Mouse (Mus musculus) urinary bladder, adult 2 months (tissue): ENCODE results near the gene Olfr552. TPM values are rescaled to one million over a fixed set of nuclear protein-coding genes. Genes with fewer than 3 reads are reported as not detected.
"Not testable (repeated sequence)": the region's sequence is repeated elsewhere in the genome, so short reads cannot be mapped to it uniquely, and the experiment has no call there.

Experiments used
- DNase-seq: peaks from one replicate; pipeline ENCODE4 v3.0.0; 2022; ENCODE audit warnings: low spot score
- polyA plus RNA-seq: library from polyadenylated mRNA; depleted of rRNA; stranded (reverse); fragments of >200 nt; gene quantifications from 2 replicates; pipeline ENCODE4 v1.2.3, GENCODE M21; 2012; rRNA removed

Olfr552 gene
- polyA plus RNA-seq, result not detected in 2 replicates

- no peak for DNase-seq
Observed at GRCm38 (mm10) chr7:102597378-102598031, at the start of gene Olfr552. Gene Olfr552 (plus strand): TSS chr7:102597770.

GRCm38 (mm10) chr7:102549570-102549969 lies 48.0 kb upstream of the Olfr552 start, which contains the start of gene Olfr549:
Gene Olfr549 (plus strand): TSS chr7:102549870.
- no peak for DNase-seq

DNA sequence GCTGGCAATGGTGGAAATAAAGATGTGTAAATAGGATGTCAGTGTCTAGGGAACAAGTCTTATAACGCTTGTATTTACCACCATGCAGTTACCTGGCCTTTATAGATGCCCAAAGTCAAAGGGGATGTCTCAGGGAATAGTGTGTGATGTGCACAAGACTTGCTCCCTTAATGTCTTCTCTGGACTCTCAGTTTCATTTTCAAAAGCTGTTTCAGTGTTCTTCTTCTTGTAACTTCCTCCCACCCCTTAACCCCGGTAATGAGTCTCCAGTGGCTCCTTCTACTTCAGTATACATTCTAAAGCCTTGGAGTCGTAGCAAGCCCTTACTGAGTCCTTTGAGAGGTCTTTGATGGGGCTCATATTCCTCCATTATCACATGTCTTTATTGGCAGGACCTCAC lies 44.3 kb upstream of the Olfr552 start:
- DNase-seq, result no peak

GRCm38 (mm10) chr7:102564999-102565997 lies 32.3 kb upstream of the Olfr552 start, which contains the start of gene Trim21:
Gene Trim21 (minus strand): TSS chr7:102565486.
- DNase-seq, result peak; percentile 35

DNA sequence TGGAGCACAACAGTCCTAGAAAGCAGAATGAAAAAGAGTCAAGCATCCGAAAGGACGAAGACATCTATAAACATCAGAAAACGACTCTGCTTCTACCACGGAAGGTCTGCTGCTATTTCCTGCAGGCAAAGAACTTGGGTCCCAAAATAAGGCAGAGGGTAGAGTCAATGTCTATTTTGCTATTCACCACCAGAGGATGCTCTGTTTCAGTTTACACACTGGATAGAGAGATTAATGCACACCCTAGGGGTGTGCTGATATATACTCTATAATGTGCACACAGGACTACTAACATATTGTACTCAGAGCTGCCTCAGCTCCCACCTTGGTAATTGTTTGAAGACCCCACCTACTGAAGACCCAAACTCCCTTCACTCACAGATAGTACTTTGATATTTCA lies 31.4 kb upstream of the Olfr552 start:
- no peak for DNase-seq

GRCm38 (mm10) chr7:102571142-102571541 lies 26.4 kb upstream of the Olfr552 start, which contains the start of gene Olfr550:
Gene Olfr550 (plus strand): TSS chr7:102571442.
- DNase-seq, result no peak

- DNase-seq, result no peak
Observed at GRCm38 (mm10) chr7:102573174-102573830, 24.3 kb upstream of the Olfr552 start.

GRCm38 (mm10) chr7:102575998-102576397 lies 21.6 kb upstream of the Olfr552 start:
- no peak for DNase-seq

GRCm38 (mm10) chr7:102591786-102592185 lies 5.8 kb upstream of the Olfr552 start, which contains the start of gene Olfr551:
Gene Olfr551 (minus strand): TSS chr7:102591886.
- no peak for DNase-seq

- no peak for DNase-seq
Observed at GRCm38 (mm10) chr7:102618118-102618517, 20.5 kb downstream of the Olfr552 start, which contains the start of gene Olfr553. Gene Olfr553 (minus strand): TSS chr7:102618218.

GRCm38 (mm10) chr7:102619608-102620007 lies 22.0 kb downstream of the Olfr552 start:
- DNase-seq, result no peak

DNA sequence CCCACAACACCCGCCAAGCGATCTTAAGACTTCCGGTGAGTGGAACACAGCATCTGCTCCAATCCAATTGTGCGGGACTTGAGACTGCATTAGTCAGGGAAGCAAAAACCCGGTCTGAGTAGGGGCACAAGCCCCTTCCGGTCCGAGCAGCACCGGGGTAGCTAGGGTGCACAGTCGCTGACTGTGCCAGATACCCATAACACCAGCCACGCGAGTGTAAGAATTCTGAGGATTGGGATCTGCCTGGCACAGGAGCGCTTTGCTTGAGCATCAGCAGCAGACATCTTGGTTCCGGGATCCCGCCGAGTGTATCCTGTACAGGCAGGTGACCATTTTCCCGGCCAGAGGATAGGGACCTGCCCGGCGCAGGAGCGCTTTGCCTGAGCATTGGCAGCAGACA lies 22.8 kb downstream of the Olfr552 start:
- DNase-seq, result not testable (repeated sequence)

DNA sequence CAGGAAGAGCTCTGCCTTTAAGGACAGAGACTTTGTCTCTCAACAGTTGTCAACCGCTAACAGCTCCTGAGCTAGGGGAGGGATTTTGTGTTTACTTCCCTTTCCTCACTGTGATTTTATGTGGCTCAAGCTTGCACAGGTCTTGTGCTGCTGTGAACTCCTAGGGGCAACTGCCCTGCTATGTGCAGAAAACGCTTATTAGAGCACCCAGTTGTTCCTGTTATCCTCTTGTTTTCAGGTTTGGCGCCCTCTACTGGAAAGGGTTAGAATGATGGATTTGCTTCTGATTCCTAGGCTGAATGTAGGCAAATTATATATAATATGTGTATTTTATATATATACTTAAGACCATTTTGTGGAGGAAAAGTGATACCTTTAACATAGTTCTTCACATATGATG lies 39.1 kb downstream of the Olfr552 start:
- DNase-seq, result no peak

GRCm38 (mm10) chr7:102638132-102638531 lies 40.6 kb downstream of the Olfr552 start, which contains the start of gene Olfr554:
Gene Olfr554 (plus strand): TSS chr7:102638432.
- no peak for DNase-seq

GRCm38 (mm10) chr7:102644945-102645344 lies 47.4 kb downstream of the Olfr552 start:
- not testable (repeated sequence) for DNase-seq

Other genes with a start within 250 kb of the Olfr552 start
- gene Rrm1, start 156.1 kb upstream of the Olfr552 start, polyA plus RNA-seq, result 21.9 and 23.9 TPM in 2 replicates
- gene Olfr543, start 116.1 kb upstream of the Olfr552 start, polyA plus RNA-seq, result not detected in 2 replicates
- not detected in 2 replicates for gene Olfr544, start 109.5 kb upstream of the Olfr552 start, polyA plus RNA-seq
- gene Olfr545, start 98.2 kb upstream of the Olfr552 start, polyA plus RNA-seq, result not detected in 2 replicates
- not detected in 2 replicates for gene Olfr547, start 63.0 kb upstream of the Olfr552 start, polyA plus RNA-seq
- not detected in 2 replicates for gene Olfr548-ps1, start 56.9 kb upstream of the Olfr552 start, polyA plus RNA-seq
- not detected in 2 replicates for gene Olfr549, start 47.9 kb upstream of the Olfr552 start, polyA plus RNA-seq
- 12.9 and 14.2 TPM in 2 replicates for gene Trim21, start 32.3 kb upstream of the Olfr552 start, polyA plus RNA-seq
- gene Olfr550, start 26.3 kb upstream of the Olfr552 start, polyA plus RNA-seq, result not detected in 2 replicates
- not detected in 2 replicates for gene Olfr551, start 5.9 kb upstream of the Olfr552 start, polyA plus RNA-seq
- not detected in 2 replicates for gene Olfr553, start 20.4 kb downstream of the Olfr552 start, polyA plus RNA-seq
- gene Olfr554, start 40.7 kb downstream of the Olfr552 start, polyA plus RNA-seq, result not detected in 2 replicates
- gene Olfr555, start 61.1 kb downstream of the Olfr552 start, polyA plus RNA-seq, result not detected in 2 replicates
- gene Olfr556, start 67.1 kb downstream of the Olfr552 start, polyA plus RNA-seq, result not detected in 2 replicates
- 75.3 and 99.1 TPM in 2 replicates for gene Trim68, start 89.6 kb downstream of the Olfr552 start, polyA plus RNA-seq
- not detected in 2 replicates for gene Olfr557, start 98.1 kb downstream of the Olfr552 start, polyA plus RNA-seq
- gene Olfr558, start 104.4 kb downstream of the Olfr552 start, polyA plus RNA-seq, result 1.3 and 1.4 TPM in 2 replicates
- not detected in 2 replicates for gene Olfr33, start 121.3 kb downstream of the Olfr552 start, polyA plus RNA-seq
- not detected in 2 replicates for gene Olfr559, start 129.7 kb downstream of the Olfr552 start, polyA plus RNA-seq
- 0.03 TPM in 1 of 2 replicates, not detected in the other for gene Olfr560, start 161.6 kb downstream of the Olfr552 start, polyA plus RNA-seq
- 1.0 and 1.4 TPM in 2 replicates for gene Olfr78, start 161.7 kb downstream of the Olfr552 start, polyA plus RNA-seq
- not detected in 2 replicates for gene Olfr561, start 173.5 kb downstream of the Olfr552 start, polyA plus RNA-seq
- not detected in 2 replicates for gene Olfr564, start 205.7 kb downstream of the Olfr552 start, polyA plus RNA-seq